In genomic region chr17:5310425-5310888, GRCm38 (mm10) we compare ENCODE assay signal across 11 mouse cellular contexts.
DNase-seq lines count a peak whose midpoint lies in the region; ATAC-seq and TF ChIP-seq lines count a peak whose summit lies in the region.
"Had no signal": no experiment of that assay in that cellular context is flagged by ENCODE, and none has a peak within 500 bp of the region (broad histone marks: within the 10 kb centered on the region; RNA-seq: fewer than 3 reads in every experiment).

No protein-coding gene starts in this region.

- no peak overlapping the region for H3K9ac ChIP-seq in intestine, embryonic 14.5 days (ENCODE audit: low read length)
- no peak overlapping the region for H3K9ac ChIP-seq in intestine, postnatal 0 days (ENCODE audit: low read depth, low read length)
- H3K9ac ChIP-seq in forebrain, postnatal 0 days, result no peak overlapping the region
- H3K9ac ChIP-seq in midbrain, embryonic 13.5 days (replicated peaks), result no peak overlapping the region
- no peak overlapping the region for H3K9ac ChIP-seq in heart, embryonic 11.5 days (ENCODE audit: low read depth, low read length)
- H3K9ac ChIP-seq in kidney, embryonic 15.5 days, result no peak overlapping the region

- DNase-seq in intestine, embryonic 14.5 days (ENCODE audit: low spot score), result no peak
- peak; percentile 81 for DNase-seq in brain, adult 2 months (ENCODE audit: low read depth, low spot score)
- DNase-seq in forebrain, postnatal 0 days, result peak; percentile 67
- no peak for DNase-seq in cerebellum, adult 9-10 months
- DNase-seq: cerebellum, adult 9-11 months; lung, postnatal 14 days; thymus, adult 2 months had no signal

- H3K4me3 ChIP-seq in intestine, embryonic 14.5 days (ENCODE audit: low read depth, low read length), result no peak overlapping the region
- no peak overlapping the region for H3K4me3 ChIP-seq in intestine, postnatal 0 days (ENCODE audit: low read depth, low read length)
- no peak overlapping the region for H3K4me3 ChIP-seq in forebrain, postnatal 0 days (ENCODE audit: low read depth, low read length)
- no peak overlapping the region for H3K4me3 ChIP-seq in midbrain, embryonic 13.5 days (replicated peaks)
- H3K4me3 ChIP-seq in heart, embryonic 11.5 days (ENCODE audit: low read depth, low read length), result no peak overlapping the region
- no peak overlapping the region for H3K4me3 ChIP-seq in kidney, embryonic 15.5 days (replicated peaks)

- H3K4me2 ChIP-seq in intestine, embryonic 14.5 days (ENCODE audit: low read length), result no peak overlapping the region
- no peak overlapping the region for H3K4me2 ChIP-seq in intestine, postnatal 0 days (replicated peaks; ENCODE audit: low read depth)
- H3K4me2 ChIP-seq in forebrain, postnatal 0 days (ENCODE audit: low read depth), result peak overlapping the region; percentile 15; the same call in 1 of the 2 replicates
- no peak overlapping the region for H3K4me2 ChIP-seq in midbrain, embryonic 13.5 days (replicated peaks)
- no peak overlapping the region for H3K4me2 ChIP-seq in heart, embryonic 11.5 days
- no peak overlapping the region for H3K4me2 ChIP-seq in kidney, embryonic 15.5 days

- no peak for ATAC-seq in intestine, embryonic 14.5 days (replicated peaks; ENCODE audit: low FRiP score, low TSS enrichment, low read depth)
- ATAC-seq in intestine, postnatal 0 days, result no peak
- ATAC-seq in forebrain, postnatal 0 days, result peak; percentile 90
- ATAC-seq in midbrain, embryonic 13.5 days, result peak; percentile 56; the same call in 1 of the 2 replicates
- ATAC-seq in heart, embryonic 11.5 days (replicated peaks; ENCODE audit: insufficient number of reproducible peaks, low FRiP score, low TSS enrichment), result no peak
- ATAC-seq in kidney, embryonic 15.5 days (replicated peaks; ENCODE audit: low FRiP score), result no peak

- H3K27me3 ChIP-seq in intestine, embryonic 14.5 days (replicated peaks; ENCODE audit: control insufficient read depth, insufficient read depth, low read length), result no peaks in the 10 kb centered on the region
- H3K27me3 ChIP-seq in intestine, postnatal 0 days (replicated peaks; ENCODE audit: control insufficient read depth, insufficient read depth, low read length), result no peaks in the 10 kb centered on the region
- no peaks in the 10 kb centered on the region for H3K27me3 ChIP-seq in forebrain, postnatal 0 days (ENCODE audit: insufficient read depth, low read length)
- no peaks in the 10 kb centered on the region for H3K27me3 ChIP-seq in midbrain, embryonic 13.5 days
- no peaks in the 10 kb centered on the region for H3K27me3 ChIP-seq in heart, embryonic 11.5 days (ENCODE audit: control insufficient read depth, insufficient read depth, low read length)
- no peaks in the 10 kb centered on the region for H3K27me3 ChIP-seq in kidney, embryonic 15.5 days

- peak overlapping the region; percentile 71 for H3K27ac ChIP-seq in intestine, embryonic 14.5 days (ENCODE audit: low read depth)
- H3K27ac ChIP-seq in intestine, postnatal 0 days (ENCODE audit: low read depth, low read length), result no peak overlapping the region
- peak overlapping the region; percentile 57 for H3K27ac ChIP-seq in forebrain, postnatal 0 days (ENCODE audit: low read depth, low read length)
- H3K27ac ChIP-seq in midbrain, embryonic 13.5 days, result peak overlapping the region; percentile 19; the same call in 1 of the 2 replicates
- H3K27ac ChIP-seq in heart, embryonic 11.5 days (ENCODE audit: low read depth, low read length), result no peak overlapping the region
- H3K27ac ChIP-seq in kidney, embryonic 15.5 days, result no peak overlapping the region

- H3K4me1 ChIP-seq in intestine, embryonic 14.5 days (replicated peaks; ENCODE audit: control insufficient read depth, insufficient read depth, low read length), result peaks cover 30% of the 10 kb centered on the region
- H3K4me1 ChIP-seq in intestine, postnatal 0 days (replicated peaks; ENCODE audit: control insufficient read depth, insufficient read depth, low read length), result no peaks in the 10 kb centered on the region
- H3K4me1 ChIP-seq in forebrain, postnatal 0 days (ENCODE audit: insufficient read depth), result peaks cover 13% of the 10 kb centered on the region
- H3K4me1 ChIP-seq in midbrain, embryonic 13.5 days (replicated peaks), result peaks cover 19% of the 10 kb centered on the region
- peaks cover 6% of the 10 kb centered on the region; the same call in 1 of the 2 replicates for H3K4me1 ChIP-seq in heart, embryonic 11.5 days (ENCODE audit: control insufficient read depth, insufficient read depth, low read length)
- H3K4me1 ChIP-seq in kidney, embryonic 15.5 days, result 0 out of 2 replicates have a peak, but pooled peaks cover 6% of the 10 kb centered on the region

- no peak for TF ChIP-seq CTCF in intestine, postnatal 0 days (IDR thresholded peaks at IDR 0.05; ENCODE audit: low read depth)
- TF ChIP-seq CTCF in forebrain, postnatal 0 days (IDR thresholded peaks at IDR 0.05; ENCODE audit: low read depth), result no peak

- H3K36me3 ChIP-seq in intestine, embryonic 14.5 days (ENCODE audit: control insufficient read depth, insufficient read depth, low read length), result peaks cover 39% of the 10 kb centered on the region
- H3K36me3 ChIP-seq in intestine, postnatal 0 days (ENCODE audit: control insufficient read depth, insufficient read depth), result peaks cover 38% of the 10 kb centered on the region
- peaks cover 24% of the 10 kb centered on the region for H3K36me3 ChIP-seq in forebrain, postnatal 0 days (ENCODE audit: insufficient read depth)
- peaks cover 41% of the 10 kb centered on the region for H3K36me3 ChIP-seq in midbrain, embryonic 13.5 days
- H3K36me3 ChIP-seq in heart, embryonic 11.5 days (ENCODE audit: control insufficient read depth, insufficient read depth, low read length), result peaks cover 10% of the 10 kb centered on the region
- peaks cover 52% of the 10 kb centered on the region for H3K36me3 ChIP-seq in kidney, embryonic 15.5 days

- 64% methylated on average over 11 of the region's 11 CpGs for WGBS in intestine, embryonic 14.5 days
- 69% methylated on average over 11 of the region's 11 CpGs for WGBS in intestine, postnatal 0 days
- WGBS in forebrain, postnatal 0 days, result 16% methylated on average over 11 of the region's 11 CpGs
- WGBS in midbrain, embryonic 13.5 days, result 73% methylated on average over 11 of the region's 11 CpGs
- 83% methylated on average over 11 of the region's 11 CpGs for WGBS in heart, embryonic 11.5 days (ENCODE audit: insufficient replicate concordance)
- WGBS in kidney, embryonic 15.5 days, result 89% methylated on average over 11 of the region's 11 CpGs

- H3K9me3 ChIP-seq in intestine, embryonic 14.5 days (ENCODE audit: control insufficient read depth, low read length), result no peaks in the 10 kb centered on the region
- no peaks in the 10 kb centered on the region for H3K9me3 ChIP-seq in intestine, postnatal 0 days (ENCODE audit: control insufficient read depth)
- H3K9me3 ChIP-seq in forebrain, postnatal 0 days (ENCODE audit: low read length), result no peaks in the 10 kb centered on the region
- H3K9me3 ChIP-seq in midbrain, embryonic 13.5 days, result no peaks in the 10 kb centered on the region
- no peaks in the 10 kb centered on the region for H3K9me3 ChIP-seq in heart, embryonic 11.5 days (replicated peaks; ENCODE audit: control insufficient read depth, low read length)
- H3K9me3 ChIP-seq in kidney, embryonic 15.5 days (replicated peaks), result no peaks in the 10 kb centered on the region

Comparison
In these comparisons a context has a peak if more than half of its experiments do, and no peak if none do; other contexts are left out.
1. H3K27ac ChIP-seq: peak in intestine, embryonic 14.5 days (single experiment), forebrain, postnatal 0 days (single experiment) and midbrain, embryonic 13.5 days (single experiment); none in intestine, postnatal 0 days (single experiment), heart, embryonic 11.5 days (single experiment) and kidney, embryonic 15.5 days (single experiment).
2. ATAC-seq: peak in forebrain, postnatal 0 days (single experiment) and midbrain, embryonic 13.5 days (single experiment); none in intestine, embryonic 14.5 days (single experiment), intestine, postnatal 0 days (single experiment), heart, embryonic 11.5 days (single experiment) and kidney, embryonic 15.5 days (single experiment).
3. DNase-seq: peak in brain, adult 2 months (single experiment) and forebrain, postnatal 0 days (single experiment); none in intestine, embryonic 14.5 days (single experiment) and cerebellum, adult 9-10 months (single experiment).